Mouse (Mus musculus) cerebellum, adult 9-11 months (tissue): ENCODE measurements around the gene Ganc.

Experiments
- DNase-seq: peaks from one replicate; pipeline ENCODE4 v3.0.0; 2022

Ganc gene

DNA sequence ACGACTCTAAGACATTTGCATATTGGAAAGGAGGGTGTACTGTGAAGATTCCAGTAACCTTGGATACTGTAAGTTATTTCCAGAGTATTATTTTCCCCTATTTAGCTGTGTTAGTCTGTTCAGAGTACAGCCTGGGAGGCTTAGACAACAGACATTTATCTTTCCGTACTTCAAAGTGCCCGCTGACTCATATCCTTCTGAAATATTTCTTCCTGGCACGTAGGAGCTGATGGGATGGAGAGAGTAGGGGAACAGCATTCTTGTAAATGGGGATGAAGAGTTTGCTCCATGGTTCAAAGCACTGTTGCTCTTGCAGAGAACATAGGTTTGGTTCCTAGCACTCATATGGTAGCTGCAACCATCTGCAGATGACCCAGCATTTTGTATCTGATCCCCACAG is 48.9 kb downstream of the Ganc start:
- DNase-seq: no peak

DNA sequence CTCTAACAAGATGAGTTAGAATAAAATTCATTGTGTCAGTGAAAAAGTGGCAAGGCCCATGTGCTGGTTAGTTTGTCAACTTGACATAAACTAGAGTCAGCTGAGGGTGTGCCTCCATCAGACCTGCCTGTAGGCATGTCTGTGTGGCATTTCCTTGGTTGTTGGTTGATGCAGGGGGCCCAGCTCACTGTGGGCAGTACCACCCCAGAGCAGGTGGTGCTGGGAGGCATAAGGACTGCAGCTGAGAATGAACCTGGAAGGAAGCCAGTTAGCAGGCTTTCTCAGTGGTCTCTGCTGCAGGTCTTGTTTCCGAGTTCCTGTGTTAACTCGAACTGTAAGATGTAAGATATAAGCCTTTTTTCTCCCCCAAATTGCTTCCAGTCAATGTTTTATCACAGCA is 51.3 kb downstream of the Ganc start:
- DNase-seq: no peak

DNA sequence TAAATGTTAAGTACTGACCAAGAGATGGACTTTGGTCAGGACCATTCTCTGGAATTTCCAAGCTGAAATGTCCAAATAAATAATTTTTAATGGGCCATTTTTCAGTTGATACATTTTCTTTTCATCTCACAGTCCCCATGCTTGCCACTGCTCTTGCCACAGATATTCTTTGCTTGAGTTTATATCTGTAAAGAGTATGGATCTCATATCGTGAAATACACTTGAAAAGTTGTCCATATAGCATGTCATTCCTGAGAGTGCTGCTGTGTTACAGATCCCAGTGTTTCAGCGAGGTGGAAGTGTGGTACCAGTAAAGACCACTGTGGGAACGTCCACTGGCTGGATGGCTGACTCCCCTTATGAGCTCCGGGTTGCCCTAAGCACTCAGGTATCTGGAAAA is 52.0 kb downstream of the Ganc start, which contains the start of gene Capn3:
Gene Capn3, plus strand, starts transcription at position 301 of the 400 bp plus-strand sequence.
- DNase-seq: no peak

DNA sequence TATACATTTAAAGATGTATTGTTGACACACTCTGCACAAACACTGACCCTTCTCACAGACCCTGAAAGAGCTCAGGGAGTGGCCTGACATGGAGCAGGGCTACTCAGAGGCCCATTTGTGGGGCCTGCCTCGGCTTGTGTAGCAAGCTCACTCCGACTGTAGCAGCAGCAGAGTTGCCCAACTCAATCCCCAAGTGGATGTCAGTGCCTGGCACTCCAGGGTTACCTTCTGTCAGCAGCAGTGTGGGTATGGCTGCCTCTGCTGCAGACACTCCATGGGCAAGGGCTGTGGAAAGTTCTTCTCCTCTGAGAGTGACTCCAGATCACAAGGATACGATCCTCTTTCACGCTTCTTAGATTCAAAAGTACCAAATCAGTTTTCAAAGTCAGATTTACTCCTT is 56.5 kb downstream of the Ganc start:
- DNase-seq: no peak

DNA sequence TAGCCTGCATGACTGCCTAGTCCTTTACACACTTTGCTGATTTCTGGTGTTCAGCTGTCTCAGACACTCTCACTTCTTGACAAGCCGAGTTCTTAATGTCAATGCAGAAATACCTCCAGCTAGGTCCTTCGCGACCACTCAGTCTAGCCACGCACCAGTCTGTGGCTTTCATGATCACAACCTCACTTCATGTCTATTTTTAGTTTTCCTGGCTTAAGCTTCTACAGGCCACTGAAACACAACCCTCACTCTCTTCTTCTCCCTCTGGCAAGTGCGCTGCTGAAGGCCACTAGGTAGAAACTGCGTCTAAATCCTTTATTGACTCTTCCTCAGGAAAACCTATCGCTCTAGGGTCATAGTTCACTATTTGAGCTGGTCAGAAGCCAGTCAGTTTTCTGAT is 59.6 kb downstream of the Ganc start:
- DNase-seq: no peak

DNA sequence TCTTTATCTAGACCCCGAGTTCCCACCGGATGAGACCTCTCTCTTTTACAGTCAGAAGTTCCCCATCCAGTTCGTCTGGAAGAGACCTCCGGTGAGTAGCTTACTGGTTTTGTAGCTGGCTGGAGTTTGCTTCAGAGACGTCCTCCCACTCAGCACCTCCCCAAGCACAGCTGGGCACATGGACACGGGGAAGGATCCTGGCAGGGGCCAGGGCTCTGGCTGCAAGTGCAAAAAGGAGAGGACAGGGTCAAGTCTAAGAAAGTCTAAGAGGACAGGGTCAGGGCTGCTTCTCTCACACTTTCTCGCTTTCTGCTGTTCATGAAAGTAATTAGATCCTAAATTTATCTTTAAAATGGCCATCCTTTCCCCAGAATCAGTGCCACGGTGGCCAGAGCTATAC is 60.4 kb downstream of the Ganc start:
- no peak for DNase-seq

DNA sequence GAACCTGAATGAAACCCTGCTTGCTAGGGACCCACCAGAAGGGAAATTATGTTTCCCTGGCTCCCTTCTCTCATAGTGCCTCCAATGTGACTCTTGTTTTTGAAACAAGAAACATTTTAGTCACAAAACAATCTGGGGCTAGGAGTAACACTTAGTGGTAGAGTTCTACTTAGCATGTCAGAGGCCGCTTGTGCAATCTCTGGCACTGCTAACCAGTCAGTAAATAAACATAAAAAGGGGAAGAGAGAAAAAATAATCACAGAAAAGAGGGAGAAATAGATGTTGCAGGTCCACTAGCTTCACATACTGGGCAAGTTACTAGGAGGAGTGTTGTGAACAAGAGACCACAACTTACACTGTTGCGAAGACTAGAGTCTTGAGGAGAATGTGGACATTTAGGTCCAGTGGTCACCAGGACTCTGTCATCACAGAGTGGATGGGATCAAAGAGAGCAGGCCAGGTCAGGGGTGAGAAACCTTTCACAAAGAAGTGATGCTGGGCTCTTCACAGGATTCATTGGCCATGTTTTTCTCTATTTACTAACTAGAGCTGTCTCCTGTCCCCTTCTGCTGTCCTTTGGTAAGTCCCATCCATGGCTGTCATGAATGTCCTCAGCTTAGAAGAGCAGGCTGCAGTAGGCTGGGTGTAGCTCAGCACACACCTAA is 61.2 kb downstream of the Ganc start:
- DNase-seq: no peak

DNA sequence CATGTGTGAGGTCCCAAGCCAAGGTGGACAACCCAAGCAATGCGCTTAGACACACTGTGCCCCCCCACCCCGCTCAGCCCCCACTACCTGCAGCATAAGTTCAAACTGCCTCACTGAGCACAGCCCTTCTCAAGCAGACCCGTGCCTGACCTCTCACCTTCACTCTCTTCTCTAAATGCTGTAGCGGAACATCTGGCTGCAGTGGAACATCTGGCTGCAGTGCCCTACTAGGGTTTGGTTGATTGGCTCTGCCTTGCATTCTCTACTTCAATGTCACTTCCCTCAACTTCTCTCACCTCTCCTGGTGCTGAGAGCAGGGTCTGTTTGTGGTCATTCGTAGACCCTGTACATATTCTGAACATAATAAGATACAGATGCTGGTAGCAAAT is 61.7 kb downstream of the Ganc start:
- no peak for DNase-seq

DNA sequence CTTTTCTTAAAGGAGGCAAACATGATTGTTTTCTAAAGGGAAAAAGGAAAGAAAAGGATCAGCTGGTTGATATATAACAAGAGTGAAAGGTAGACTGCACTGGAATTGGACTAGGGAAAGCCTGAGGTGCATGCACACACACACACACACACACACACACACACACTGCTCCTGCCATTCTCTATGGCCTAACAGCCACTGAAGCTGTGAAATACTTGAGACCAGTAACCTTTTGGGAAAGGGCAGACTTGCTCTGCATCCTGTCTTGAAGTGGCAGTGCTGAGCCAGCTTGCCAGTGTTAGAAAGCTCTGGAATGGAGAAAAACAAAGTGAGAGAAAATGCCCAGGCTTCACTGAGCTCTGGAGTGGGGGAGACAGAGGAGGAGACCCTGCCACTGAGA is 64.3 kb downstream of the Ganc start:
- DNase-seq: no peak

DNA sequence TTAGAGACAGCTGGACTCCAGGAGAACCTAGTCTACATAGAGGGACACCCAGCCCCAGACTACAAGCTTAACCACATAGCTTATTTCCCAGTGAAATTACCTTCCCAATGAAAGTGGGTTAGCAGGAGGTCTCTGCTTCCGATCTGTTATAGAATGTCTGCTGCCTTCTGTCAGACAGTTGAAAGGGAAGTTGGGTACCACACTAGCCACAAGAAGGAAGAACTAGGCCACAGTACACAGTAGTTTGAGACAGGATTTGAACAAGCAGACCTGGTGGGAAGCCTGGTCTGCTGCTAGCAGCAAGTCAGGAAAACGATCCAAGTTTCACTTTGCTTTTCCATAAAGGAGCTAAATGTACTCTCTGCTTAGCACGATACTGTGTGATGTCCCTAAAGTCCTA is 65.5 kb downstream of the Ganc start:
- DNase-seq: no peak

DNA sequence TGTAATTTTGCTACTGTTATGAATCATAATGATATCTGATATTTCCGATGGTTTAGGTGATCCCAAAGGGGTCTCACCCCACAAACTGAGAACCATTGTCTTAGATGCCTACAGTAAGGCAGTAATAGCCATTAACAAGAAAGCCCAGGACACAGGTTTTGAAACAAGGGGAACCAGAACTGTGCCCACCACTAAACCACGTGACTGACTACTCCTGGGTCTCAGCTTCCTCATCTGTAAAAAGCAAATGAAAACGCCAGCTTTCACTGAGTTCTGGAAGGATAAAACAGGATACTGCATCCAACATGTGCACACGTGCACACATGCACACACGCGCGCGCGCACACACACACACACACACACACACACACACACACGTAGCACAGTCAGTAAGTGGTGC is 66.0 kb downstream of the Ganc start:
- no peak for DNase-seq

DNA sequence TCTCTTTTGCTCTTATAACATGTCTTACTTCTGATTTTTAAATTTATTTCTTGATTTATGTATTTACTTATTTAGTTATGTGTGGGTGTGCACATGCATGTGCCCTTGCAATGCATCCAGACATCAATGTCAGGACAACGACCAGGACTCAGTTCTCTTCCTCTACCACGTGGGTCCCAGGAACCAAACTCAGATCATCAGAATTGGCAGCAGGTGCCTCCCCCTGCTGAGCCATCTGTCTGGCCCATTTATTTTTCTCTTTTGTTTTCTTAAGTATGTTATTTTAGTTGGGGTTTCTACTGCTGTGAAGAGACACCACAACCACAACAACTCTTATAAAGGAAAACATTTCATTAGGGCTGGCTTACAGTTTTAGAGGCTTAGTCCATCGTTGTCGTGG is 67.2 kb downstream of the Ganc start:
- DNase-seq: peak; percentile 65

DNA sequence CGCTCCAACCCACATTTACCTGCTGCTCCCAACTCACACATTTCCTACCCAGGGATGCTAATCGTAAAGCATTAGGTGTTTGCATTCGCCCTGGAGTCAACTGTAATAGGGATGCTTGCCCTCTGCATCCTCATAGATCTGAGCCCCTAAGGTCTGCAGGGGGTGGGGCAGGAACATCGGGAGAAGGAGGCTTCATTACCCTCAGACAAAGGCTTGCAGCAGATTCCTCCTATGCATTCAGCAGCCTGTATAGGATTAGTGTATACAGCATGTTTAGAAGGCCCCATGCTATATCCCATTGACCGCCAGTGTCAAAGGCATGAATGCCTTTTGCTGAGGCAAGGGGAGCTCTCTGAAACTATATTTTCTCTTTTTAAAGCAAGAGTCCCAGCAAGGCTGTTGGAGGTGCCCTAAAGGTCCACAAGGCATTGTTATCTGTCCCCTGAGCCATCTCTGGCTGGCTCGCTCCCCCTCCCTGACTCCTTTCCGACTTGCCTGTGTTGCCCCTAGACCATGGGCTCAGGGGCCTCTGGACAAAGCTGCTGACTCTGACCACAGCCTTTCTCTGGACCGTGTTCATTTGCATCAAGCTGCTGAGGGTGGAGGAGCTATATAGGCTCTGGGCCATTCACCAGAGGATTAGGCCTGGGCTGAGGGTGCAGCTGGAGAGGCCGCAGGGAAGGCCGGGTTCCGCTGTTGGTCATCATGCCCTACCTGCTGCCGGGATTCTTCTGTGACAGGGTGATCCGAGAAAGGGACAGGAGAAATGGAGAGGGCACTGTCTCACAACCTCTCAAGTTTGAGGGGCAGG is 72.8 kb downstream of the Ganc start:
- DNase-seq: no peak

DNA sequence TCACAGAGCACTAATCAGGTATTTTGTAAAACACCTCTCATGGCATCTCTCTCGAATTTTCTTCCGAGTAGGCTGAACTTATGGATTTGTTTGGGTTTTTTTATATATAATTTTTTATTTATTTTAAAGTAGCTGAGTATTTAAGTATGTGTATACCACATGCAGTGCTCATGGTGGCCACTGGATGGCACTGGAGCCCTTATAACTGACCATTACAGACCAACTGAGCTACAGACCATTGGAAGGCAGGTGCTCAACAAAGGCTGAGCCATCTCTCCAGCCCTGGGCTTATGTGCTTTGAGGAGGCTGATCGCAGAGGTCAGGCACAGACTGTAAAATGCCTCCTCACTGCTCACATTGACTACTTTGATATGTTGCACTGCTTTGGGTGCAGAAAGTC is 74.9 kb downstream of the Ganc start:
- peak; percentile 41 for DNase-seq

DNA sequence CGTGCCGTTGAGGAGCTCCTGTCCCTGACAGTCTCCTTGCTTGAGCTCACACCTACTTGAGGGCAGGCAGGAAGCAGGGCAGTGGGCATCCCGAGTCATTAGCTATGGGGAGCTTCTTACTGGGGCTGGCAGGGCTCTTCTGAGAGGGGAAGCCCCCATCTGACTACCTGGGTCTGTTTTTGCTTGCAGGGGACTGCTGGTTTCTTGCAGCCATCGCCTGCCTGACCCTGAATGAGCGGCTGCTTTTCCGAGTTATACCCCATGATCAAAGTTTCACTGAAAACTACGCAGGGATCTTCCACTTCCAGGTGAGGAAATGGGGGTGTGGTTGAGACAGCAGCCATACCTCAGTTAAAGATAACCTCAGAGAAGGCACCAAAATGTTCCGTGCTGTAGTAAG is 78.2 kb downstream of the Ganc start:
- no peak for DNase-seq

DNA sequence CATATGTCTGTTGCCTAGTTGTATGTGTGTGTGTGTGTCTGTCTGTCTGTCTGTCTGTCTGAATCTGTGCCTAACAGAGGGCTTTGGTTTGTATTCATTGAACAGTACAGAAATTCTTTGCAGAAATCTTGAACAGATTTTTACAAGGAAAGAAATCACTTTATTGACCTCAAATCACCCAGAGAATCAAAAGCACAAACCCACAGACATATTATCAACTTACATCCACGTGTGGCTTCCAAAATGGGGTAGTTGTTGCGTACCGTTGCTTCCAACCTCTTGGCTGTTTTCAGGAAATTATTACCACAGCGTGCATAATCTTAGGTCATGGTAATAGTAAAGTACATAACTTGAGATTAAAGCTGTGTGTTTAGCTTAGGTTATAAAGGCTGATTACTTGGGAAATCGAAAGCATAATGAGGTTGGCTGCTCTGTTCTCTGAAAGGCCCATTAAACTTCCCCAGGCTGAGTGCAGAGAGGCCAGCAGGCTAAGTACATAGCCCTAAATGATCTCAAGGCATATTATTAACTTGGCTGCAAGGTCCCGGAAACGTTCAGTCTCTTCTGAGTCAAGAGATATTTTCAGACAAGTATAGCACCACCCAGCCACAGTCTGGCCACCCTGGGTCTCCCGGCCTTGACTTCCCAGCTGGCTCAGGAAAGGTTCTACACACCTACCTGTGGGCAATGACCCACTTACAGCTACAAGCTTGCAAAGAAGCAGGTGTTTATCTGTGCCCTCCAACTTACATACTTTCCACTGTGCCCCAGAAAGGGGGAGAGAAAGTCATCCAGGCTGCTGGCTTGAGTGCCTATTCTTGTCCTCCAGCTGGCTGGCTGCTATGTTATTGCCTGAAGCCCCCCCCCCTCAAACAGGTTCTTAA is 79.1 kb downstream of the Ganc start:
- DNase-seq: no peak

DNA sequence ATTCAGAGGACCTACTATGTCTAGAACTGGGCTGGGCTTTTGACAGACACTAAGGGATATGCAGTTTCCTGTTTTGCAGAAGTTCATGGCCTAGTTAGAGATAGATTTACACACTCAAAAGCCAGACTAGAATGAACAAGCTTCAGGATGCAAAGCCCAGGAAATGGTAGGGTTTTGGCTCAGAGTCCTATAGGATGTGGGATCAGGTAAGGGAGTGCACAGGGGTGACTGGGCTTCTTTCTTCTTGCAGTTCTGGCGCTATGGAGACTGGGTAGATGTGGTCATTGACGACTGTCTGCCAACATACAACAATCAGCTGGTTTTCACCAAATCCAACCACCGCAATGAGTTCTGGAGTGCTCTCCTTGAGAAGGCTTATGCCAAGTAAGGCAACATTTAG is 80.5 kb downstream of the Ganc start:
- DNase-seq: no peak

DNA sequence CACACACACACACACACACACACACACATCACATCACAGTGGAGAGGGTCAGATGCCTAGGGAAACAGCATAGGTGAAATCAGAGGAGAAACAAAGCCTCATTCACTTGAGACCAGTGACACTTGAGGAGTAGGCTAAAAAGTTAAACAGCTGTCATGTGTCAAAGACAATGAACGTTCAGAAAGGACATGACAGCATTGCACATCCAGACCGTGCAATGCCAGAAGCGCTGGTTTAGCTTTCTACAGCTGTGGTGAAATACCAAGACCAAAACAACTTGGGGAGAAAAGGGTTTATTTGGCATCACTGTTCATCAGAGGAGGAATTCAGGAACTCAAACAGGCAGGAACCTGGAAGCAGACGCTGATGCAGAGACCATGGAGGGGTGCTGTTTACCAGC is 89.6 kb downstream of the Ganc start:
- no peak for DNase-seq

DNA sequence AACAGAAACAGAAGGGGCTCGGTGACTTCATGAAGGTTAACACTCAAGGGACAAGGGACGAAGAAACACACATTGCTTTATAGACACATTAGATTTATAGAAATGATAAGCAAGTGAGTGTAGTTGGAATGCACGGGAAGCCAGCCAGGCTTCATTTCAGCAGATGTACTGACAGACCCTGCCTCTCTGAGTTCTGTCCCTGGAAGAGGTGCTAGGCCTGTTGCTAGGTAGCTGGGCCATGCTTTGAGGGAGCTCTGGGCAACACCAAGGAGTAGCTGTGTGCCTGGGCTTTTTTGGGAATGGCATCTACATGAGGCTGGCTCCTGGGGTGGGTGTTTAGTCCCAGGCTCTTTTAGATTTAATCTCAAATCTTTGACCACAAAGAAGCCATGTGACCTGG is 92.8 kb downstream of the Ganc start:
- DNase-seq: no peak

DNA sequence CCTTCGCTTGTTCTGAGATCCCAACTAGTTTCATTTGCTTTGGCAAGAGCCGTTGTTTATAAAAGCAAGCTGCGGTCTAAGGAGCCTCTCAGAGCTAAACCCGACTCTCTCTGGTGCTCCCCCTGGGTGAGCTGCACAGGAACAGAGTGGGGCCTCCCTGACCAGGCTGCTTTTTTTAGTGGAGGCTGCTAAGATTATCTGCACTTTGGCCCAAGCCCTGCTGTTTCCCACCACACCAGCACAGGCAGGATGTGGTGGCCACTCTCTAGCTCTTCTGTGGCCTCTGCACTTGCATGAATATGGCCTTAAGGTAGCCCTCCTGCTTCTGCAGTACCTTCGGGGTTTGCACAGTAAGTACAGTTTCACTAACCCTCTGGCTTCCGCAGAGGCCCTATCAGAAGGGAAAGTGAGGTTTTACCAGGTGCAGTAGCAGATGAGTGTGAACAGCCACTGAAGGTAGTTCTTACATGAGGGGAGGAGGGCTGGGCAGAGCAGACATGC is 96.3 kb downstream of the Ganc start:
- no peak for DNase-seq

DNA sequence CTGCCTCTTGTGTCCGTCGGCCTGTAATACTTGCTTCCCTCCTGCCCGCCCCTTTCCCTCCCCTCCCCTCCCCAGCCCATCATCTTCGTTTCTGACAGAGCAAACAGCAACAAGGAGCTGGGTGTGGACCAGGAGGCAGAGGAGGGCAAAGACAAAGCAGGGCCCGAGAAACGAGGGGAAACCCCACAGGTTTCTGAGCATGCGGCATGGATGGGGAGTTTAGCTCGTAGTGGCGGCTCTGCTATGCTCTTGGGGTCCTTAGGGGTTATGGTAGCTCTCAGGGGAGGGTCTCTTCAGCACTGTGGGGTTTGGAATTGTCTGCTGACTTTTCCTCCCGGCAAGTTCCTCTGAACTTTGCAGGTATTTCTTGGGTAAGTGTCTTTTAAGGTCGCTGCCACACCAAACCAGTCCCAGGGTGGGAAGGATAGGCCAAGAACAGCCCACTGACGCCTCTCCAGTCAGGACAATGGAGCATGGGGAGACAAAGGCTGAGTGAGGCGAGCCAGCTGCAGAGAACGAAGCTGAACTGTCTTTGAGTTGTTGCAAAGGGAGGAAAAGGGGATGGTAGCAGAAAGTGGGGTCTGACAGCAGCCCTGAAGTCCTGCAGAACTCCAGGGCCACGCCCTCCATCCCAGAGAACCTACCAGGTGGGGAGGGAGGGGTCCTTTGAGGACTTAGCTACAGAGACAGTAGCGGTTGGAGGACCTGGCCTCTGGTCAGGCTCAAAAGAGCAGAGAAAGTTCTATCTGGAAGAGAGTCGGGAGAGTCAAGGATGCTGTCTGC is 97.6 kb downstream of the Ganc start:
- DNase-seq: no peak

DNA sequence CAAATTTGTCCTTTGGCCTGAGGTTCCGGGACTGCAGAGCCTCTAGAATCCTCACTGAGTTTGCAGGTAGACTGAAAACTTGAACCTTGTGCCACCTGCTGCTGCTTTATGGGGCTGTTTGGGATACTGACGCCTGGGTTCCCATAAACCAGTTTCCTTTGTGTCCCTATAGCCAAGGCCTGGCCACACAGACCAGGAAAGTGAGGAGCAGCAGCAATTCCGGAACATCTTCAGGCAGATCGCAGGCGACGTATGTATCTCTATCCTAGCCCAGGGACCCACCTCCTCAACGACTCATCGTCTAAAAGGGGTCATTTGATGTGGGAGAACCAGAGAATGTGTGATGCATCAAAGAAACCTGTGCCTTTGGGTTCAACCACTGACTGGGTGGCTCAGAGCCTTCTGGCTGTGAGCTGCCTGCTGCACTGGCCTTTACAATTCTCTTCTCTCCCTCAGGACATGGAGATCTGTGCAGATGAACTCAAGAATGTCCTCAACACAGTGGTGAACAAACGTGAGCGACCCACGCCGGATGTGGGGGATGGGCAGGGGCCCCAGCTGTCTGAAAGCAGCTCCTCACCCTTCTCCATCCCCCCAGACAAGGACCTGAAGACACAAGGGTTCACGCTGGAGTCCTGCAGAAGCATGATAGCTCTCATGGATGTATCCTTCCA is 98.4 kb downstream of the Ganc start:
- no peak for DNase-seq
